Mouse (Mus musculus): Measurements from ENCODE around the gene Pik3c2g. TPM values are rescaled to one million over a fixed set of nuclear protein-coding genes. Genes with fewer than 3 reads are reported as not detected.

Gene Pik3c2g
- polyA plus RNA-seq, 1 experiment from 2014 or later, result 0.36 TPM

GRCm38 (mm10) chr6:139842626-139843025, 255.6 kb downstream of the Pik3c2g start:
- no peak overlapping the region for H3K4me2 ChIP-seq (ENCODE audit: low read depth, low read length, severe bottlenecking)
- no peaks in the 10 kb centered on the region for H3K4me1 ChIP-seq (replicated peaks; ENCODE audit: control insufficient read depth, insufficient read depth, low read length)
- no peaks in the 10 kb centered on the region for H3K27me3 ChIP-seq (ENCODE audit: control insufficient read depth, insufficient read depth, low read length)
- no peak overlapping the region for H3K27ac ChIP-seq (ENCODE audit: low read depth, low read length)
- no peak for DNase-seq (ENCODE audit: low spot score)
- no peak overlapping the region for H3K9ac ChIP-seq (ENCODE audit: low read length)
- no peaks in the 10 kb centered on the region for H3K9me3 ChIP-seq (ENCODE audit: control insufficient read depth, low read length)
- no peak overlapping the region for H3K4me3 ChIP-seq (ENCODE audit: low read depth, low read length)
- H3K36me3 ChIP-seq (ENCODE audit: control insufficient read depth, insufficient read depth, low read length), result no peaks in the 10 kb centered on the region
- WGBS, result 81% methylated on average over 1 of the region's 1 CpGs
- ATAC-seq (replicated peaks; ENCODE audit: low FRiP score), result no peak

DNA sequence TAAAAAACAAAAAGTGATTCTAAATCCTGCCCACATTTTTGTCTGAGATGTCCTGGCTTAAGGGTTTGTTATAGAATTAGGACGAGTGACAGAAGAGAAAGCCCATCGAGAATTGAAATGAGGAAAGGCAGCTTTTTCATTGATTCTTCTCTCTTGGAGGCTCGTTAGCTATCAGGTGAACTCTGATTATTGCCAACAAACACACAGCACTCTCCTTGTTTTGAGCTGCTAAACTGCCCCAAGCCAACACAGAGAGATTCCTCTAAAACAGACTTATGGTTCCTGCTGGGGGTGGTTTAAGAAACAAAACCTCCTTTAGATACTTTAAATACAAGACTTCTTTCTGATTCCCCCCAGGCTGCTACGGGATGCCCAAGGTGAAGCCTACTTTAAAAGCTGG, 256.5 kb downstream of the Pik3c2g start:
- Histone ChIP-seq H3K9me3 (ENCODE audit: control insufficient read depth, low read length) (no peaks in the 10 kb centered on the region), H3K36me3 (ENCODE audit: control insufficient read depth, insufficient read depth, low read length) (no peaks in the 10 kb centered on the region), H3K9ac (ENCODE audit: low read length) (no peak overlapping the region), H3K27me3 (ENCODE audit: control insufficient read depth, insufficient read depth, low read length) (no peaks in the 10 kb centered on the region), H3K4me3 (ENCODE audit: low read depth, low read length) (no peak overlapping the region), H3K27ac (ENCODE audit: low read depth, low read length) (no peak overlapping the region), H3K4me1 (replicated peaks; ENCODE audit: control insufficient read depth, insufficient read depth, low read length) (no peaks in the 10 kb centered on the region), H3K4me2 (ENCODE audit: low read depth, low read length, severe bottlenecking) (no peak overlapping the region)
- ATAC-seq (replicated peaks; ENCODE audit: low FRiP score) (no peak), DNase-seq (ENCODE audit: low spot score) (no peak)
- WGBS, result 54% methylated on average over 4 of the region's 4 CpGs

- no peak for ATAC-seq (replicated peaks; ENCODE audit: low FRiP score)
- no peak overlapping the region for H3K9ac ChIP-seq (ENCODE audit: low read length)
- no peaks in the 10 kb centered on the region for H3K36me3 ChIP-seq (ENCODE audit: control insufficient read depth, insufficient read depth, low read length)
- no peaks in the 10 kb centered on the region for H3K4me1 ChIP-seq (replicated peaks; ENCODE audit: control insufficient read depth, insufficient read depth, low read length)
- no peaks in the 10 kb centered on the region for H3K9me3 ChIP-seq (ENCODE audit: control insufficient read depth, low read length)
- no peak overlapping the region for H3K27ac ChIP-seq (ENCODE audit: low read depth, low read length)
- H3K4me3 ChIP-seq (ENCODE audit: low read depth, low read length), result no peak overlapping the region
- no peaks in the 10 kb centered on the region for H3K27me3 ChIP-seq (ENCODE audit: control insufficient read depth, insufficient read depth, low read length)
- no peak for DNase-seq (ENCODE audit: low spot score)
- no peak overlapping the region for H3K4me2 ChIP-seq (ENCODE audit: low read depth, low read length, severe bottlenecking)
- WGBS, result 87% methylated on average over 7 of the region's 7 CpGs
Measured at GRCm38 (mm10) chr6:139846889-139847544, 260.0 kb downstream of the Pik3c2g start.

DNA sequence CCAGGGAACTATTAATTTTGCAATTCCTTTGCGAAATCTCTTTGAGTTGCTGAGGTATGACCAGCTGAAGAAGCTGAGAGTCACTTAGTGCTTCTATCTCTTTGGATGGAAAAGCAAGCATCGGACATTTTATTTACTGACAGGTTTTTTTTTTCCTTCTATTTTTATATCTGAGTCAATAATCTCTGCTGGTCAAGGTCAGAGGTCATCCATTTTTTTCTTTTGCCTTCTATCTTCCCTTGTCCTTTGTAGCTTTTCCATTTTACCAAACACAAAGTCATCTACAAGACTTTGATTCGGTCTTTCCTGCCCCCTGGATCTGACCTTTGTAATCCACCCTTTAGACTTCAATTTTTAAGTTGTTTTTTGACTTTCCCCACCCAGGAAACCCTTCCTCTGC, 262.9 kb downstream of the Pik3c2g start:
- Histone ChIP-seq H3K9ac (ENCODE audit: low read length) (no peak overlapping the region), H3K4me1 (replicated peaks; ENCODE audit: control insufficient read depth, insufficient read depth, low read length) (no peaks in the 10 kb centered on the region), H3K27ac (ENCODE audit: low read depth, low read length) (no peak overlapping the region), H3K4me2 (ENCODE audit: low read depth, low read length, severe bottlenecking) (no peak overlapping the region), H3K27me3 (ENCODE audit: control insufficient read depth, insufficient read depth, low read length) (no peaks in the 10 kb centered on the region), H3K36me3 (ENCODE audit: control insufficient read depth, insufficient read depth, low read length) (no peaks in the 10 kb centered on the region), H3K9me3 (ENCODE audit: control insufficient read depth, low read length) (no peaks in the 10 kb centered on the region), H3K4me3 (ENCODE audit: low read depth, low read length) (no peak overlapping the region)
- 81% methylated on average over 3 of the region's 3 CpGs for WGBS
- DNase-seq (ENCODE audit: low spot score), result no peak
- no peak for ATAC-seq (replicated peaks; ENCODE audit: low FRiP score)

DNA sequence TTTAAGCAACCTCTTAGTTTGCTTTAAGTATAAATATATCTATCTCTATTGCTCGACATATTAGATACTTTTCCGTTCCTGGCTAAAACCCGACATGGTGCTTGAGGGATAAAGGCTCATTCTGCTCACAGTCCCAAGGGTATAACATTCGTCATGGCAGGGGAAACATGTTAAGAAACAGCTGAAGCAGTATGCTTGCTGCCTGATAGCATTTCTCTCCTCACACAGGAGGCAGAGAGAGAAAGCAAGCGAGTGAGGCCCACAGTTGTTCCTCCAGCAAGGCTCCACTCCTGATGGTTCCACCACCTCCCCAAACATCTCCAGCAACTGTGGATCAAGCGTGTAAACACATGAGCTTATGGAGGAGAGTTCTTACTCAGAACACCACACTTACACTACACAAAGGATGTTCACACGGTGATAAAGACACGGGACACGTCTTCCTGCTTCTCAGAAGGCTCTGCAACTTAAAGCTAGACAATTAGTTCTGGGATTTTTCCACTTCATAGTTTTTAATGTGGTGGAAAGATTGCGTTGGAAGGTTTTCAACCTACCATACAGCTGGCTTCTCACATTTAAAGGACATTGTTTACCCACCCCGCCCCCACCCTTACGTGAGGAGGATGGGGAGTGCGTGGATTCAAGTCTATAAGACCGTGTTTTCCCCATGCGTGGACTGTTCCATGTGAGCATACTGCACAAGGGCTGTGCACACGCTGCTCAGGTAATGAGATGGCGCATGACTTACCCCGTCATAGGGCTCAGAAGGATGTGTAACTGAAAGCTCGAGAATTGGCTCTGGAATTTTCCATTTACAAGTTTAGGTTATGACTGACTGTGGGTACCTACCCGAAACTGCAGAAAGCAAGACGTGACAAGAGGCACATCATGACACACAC, 264.9 kb downstream of the Pik3c2g start:
- Histone ChIP-seq H3K9ac (ENCODE audit: low read length) (no peak overlapping the region), H3K4me2 (ENCODE audit: low read depth, low read length, severe bottlenecking) (no peak overlapping the region), H3K36me3 (ENCODE audit: control insufficient read depth, insufficient read depth, low read length) (no peaks in the 10 kb centered on the region), H3K4me1 (replicated peaks; ENCODE audit: control insufficient read depth, insufficient read depth, low read length) (no peaks in the 10 kb centered on the region), H3K27ac (ENCODE audit: low read depth, low read length) (no peak overlapping the region), H3K27me3 (ENCODE audit: control insufficient read depth, insufficient read depth, low read length) (no peaks in the 10 kb centered on the region), H3K9me3 (ENCODE audit: control insufficient read depth, low read length) (no peaks in the 10 kb centered on the region), H3K4me3 (ENCODE audit: low read depth, low read length) (no peak overlapping the region)
- ATAC-seq (replicated peaks; ENCODE audit: low FRiP score), result no peak
- 91% methylated on average over 21 of the region's 21 CpGs for WGBS
- DNase-seq (ENCODE audit: low spot score), result no peak

DNA sequence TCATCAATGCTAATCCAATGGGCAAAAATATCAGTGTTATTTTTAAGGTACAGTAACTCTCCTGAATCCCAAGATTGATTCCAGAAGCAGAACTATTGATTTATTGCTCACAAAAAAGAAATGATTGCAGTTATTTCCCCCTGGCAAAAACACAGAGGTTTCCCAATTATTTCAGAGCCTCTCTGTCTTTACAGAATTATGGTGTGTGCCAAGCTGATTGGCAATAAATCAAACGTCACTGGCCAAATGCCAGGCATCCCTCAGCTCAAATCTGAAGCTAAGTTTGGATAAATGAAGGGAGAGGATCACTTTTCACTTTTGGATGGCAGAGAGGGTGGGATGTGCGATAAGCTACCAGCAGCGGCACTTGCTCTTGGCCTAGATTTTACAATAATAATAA, 265.8 kb downstream of the Pik3c2g start:
- no peaks in the 10 kb centered on the region for H3K4me1 ChIP-seq (replicated peaks; ENCODE audit: control insufficient read depth, insufficient read depth, low read length)
- H3K9ac ChIP-seq (ENCODE audit: low read length), result no peak overlapping the region
- no peak overlapping the region for H3K27ac ChIP-seq (ENCODE audit: low read depth, low read length)
- DNase-seq (ENCODE audit: low spot score) (no peak), ATAC-seq (replicated peaks; ENCODE audit: low FRiP score) (no peak)
- H3K4me2 ChIP-seq (ENCODE audit: low read depth, low read length, severe bottlenecking), result no peak overlapping the region
- 89% methylated on average over 3 of the region's 3 CpGs for WGBS
- no peaks in the 10 kb centered on the region for H3K27me3 ChIP-seq (ENCODE audit: control insufficient read depth, insufficient read depth, low read length)
- H3K9me3 ChIP-seq (ENCODE audit: control insufficient read depth, low read length), result no peaks in the 10 kb centered on the region
- H3K36me3 ChIP-seq (ENCODE audit: control insufficient read depth, insufficient read depth, low read length), result no peaks in the 10 kb centered on the region
- no peak overlapping the region for H3K4me3 ChIP-seq (ENCODE audit: low read depth, low read length)

GRCm38 (mm10) chr6:139860141-139860540, 273.1 kb downstream of the Pik3c2g start:
- no peak for DNase-seq (ENCODE audit: low spot score)
- 93% methylated on average over 3 of the region's 3 CpGs for WGBS
- Histone ChIP-seq H3K4me3 (ENCODE audit: low read depth, low read length) (no peak overlapping the region), H3K4me2 (ENCODE audit: low read depth, low read length, severe bottlenecking) (no peak overlapping the region), H3K4me1 (replicated peaks; ENCODE audit: control insufficient read depth, insufficient read depth, low read length) (no peaks in the 10 kb centered on the region), H3K9ac (ENCODE audit: low read length) (no peak overlapping the region), H3K27me3 (ENCODE audit: control insufficient read depth, insufficient read depth, low read length) (no peaks in the 10 kb centered on the region), H3K36me3 (ENCODE audit: control insufficient read depth, insufficient read depth, low read length) (no peaks in the 10 kb centered on the region), H3K27ac (ENCODE audit: low read depth, low read length) (no peak overlapping the region), H3K9me3 (ENCODE audit: control insufficient read depth, low read length) (no peaks in the 10 kb centered on the region)
- no peak for ATAC-seq (replicated peaks; ENCODE audit: low FRiP score)

GRCm38 (mm10) chr6:139861534-139861933, 274.5 kb downstream of the Pik3c2g start:
- DNase-seq (ENCODE audit: low spot score) (no peak), ATAC-seq (replicated peaks; ENCODE audit: low FRiP score) (no peak)
- no peaks in the 10 kb centered on the region for H3K27me3 ChIP-seq (ENCODE audit: control insufficient read depth, insufficient read depth, low read length)
- H3K9me3 ChIP-seq (ENCODE audit: control insufficient read depth, low read length), result no peaks in the 10 kb centered on the region
- H3K4me1 ChIP-seq (replicated peaks; ENCODE audit: control insufficient read depth, insufficient read depth, low read length), result no peaks in the 10 kb centered on the region
- H3K36me3 ChIP-seq (ENCODE audit: control insufficient read depth, insufficient read depth, low read length), result no peaks in the 10 kb centered on the region
- H3K4me3 ChIP-seq (ENCODE audit: low read depth, low read length), result no peak overlapping the region
- H3K27ac ChIP-seq (ENCODE audit: low read depth, low read length), result no peak overlapping the region
- no peak overlapping the region for H3K4me2 ChIP-seq (ENCODE audit: low read depth, low read length, severe bottlenecking)
- H3K9ac ChIP-seq (ENCODE audit: low read length), result no peak overlapping the region
- 92% methylated on average over 2 of the region's 2 CpGs for WGBS

Measured in forebrain, embryonic 11.5 days (tissue).